Mouse (Mus musculus) hindlimb bud, embryonic 11.5 days (tissue): Measurements from ENCODE around the gene N6amt1.

ENCODE experiments used
- DNase-seq: peaks from one replicate; pipeline ENCODE4 v3.0.0-alpha.2; 2012; ENCODE audit warnings: low read depth, low spot score; ENCODE audit errors: extremely low spot score

Gene N6amt1

GRCm38 (mm10) chr16:87354075-87354583 is at the start of gene N6amt1:
TSS of gene N6amt1 (plus strand) at chr16:87354185.
- DNase-seq = peak; percentile 89

GRCm38 (mm10) chr16:87305251-87306011 is 48.6 kb upstream of the N6amt1 start:
- DNase-seq = no peak

GRCm38 (mm10) chr16:87307109-87307735 is 46.8 kb upstream of the N6amt1 start:
- no peak for DNase-seq

DNA sequence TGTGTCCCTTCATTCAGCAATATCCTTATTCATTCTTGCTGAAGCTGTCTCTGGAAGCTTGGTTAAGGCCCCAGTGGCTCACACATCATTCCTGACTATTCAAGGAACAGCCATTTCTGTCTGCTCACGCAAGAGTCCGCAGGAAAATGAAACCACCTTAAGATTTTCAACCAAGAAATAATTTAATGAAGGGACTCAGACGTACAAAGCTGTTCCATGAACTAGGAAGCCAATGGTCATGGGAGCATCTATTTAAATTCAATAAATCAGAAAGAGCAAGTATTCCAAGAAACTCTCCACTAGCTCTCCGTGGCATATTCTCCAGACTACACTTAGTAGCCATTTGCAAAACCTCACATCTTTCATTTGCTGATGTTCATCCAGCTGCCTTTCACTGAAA is 43.3 kb upstream of the N6amt1 start:
- DNase-seq = no peak

GRCm38 (mm10) chr16:87318200-87318811 is 35.7 kb upstream of the N6amt1 start:
- no peak for DNase-seq

DNA sequence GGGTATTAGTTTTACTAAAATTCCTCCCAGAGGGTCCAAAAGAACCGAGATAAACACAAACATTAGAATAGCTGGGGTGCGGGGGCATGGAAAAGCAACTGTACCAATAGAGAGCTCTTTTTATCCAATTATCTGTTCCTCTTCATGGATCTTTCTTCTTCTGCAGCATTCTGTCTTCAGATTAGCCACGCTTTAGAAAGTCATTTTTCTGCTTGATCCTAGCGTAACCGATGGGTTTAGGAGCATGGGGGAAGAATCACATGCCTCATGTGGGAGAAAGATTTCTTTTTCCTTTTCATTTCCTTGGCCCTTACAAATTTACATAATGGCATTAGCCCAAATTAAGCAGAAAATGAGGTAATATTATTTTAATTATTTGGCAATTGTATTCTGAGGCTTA is 35.0 kb upstream of the N6amt1 start:
- DNase-seq = no peak

DNA sequence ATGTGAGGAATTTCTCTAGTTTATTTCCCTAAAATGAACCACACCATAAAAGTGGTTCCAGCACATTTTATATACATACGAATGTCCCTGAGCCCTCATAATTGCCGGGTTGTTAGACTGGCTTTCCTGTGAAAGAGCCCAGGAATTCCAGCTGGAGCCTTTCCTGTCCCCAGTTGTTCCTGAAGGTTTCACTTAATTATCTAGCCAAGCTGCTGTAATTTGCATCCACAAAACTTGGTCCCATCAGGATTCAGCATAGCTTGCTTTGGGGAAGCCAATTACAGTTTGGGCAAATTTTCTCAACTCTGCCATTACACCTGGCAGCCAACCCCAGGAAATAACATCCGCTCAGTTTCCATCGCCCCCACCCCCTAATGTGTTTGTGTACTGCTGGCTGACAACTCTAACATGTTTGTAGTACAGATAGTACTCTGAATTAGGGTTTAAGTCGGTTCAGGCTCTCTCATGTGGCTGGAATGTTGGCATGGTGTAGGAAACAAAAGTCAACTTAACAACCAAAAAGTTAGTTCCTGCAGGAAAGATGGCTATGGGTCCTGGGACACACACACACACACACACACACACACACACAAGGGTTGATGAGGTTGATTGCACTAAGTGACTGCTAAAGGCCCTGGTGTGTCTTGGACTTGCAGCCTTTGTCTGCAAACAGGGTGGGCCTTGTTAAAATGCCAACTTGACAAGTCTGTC is 34.3 kb upstream of the N6amt1 start:
- DNase-seq = peak; percentile 14

- no peak for DNase-seq
Measured at GRCm38 (mm10) chr16:87320252-87320555, 33.8 kb upstream of the N6amt1 start.

GRCm38 (mm10) chr16:87324571-87324970 is 29.4 kb upstream of the N6amt1 start:
- DNase-seq = no peak

DNA sequence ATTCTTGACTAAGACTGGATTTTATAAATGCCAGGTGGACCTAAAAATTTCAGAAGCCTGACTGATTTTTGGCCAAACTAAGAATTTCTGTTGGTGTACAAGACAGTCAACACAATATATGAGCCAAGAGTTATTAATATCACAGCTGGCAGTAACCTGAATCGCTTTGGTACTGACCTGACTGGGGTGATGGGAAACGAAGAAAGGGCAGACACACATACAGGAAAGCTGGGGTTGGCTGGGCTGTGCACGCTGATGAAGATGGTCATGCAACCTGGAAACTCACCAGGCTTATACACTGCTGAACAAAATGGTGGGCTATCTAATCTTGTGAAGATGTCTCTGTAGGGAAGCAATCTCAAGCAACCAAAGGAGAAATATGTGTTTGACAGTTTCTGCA is 24.0 kb upstream of the N6amt1 start:
- DNase-seq = no peak

DNA sequence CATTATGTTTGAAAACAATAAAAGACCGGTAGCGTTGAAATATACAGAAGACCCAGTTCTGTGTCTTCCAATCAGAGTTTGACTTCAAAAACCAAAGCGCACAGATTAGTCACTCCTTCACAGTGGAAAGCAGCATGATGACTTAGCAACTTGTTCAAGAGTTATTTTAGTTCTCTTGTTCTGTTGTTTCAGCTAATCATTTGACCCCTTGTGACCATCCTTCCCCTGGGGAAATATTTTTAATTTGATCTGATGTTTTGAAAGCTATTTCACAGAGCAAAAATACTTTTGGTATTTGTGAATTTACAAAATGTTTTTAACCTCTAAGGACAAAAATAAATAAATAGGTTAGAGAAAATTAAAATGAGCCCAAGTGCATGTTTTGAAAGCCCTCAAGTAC is 19.2 kb upstream of the N6amt1 start:
- DNase-seq = no peak

DNA sequence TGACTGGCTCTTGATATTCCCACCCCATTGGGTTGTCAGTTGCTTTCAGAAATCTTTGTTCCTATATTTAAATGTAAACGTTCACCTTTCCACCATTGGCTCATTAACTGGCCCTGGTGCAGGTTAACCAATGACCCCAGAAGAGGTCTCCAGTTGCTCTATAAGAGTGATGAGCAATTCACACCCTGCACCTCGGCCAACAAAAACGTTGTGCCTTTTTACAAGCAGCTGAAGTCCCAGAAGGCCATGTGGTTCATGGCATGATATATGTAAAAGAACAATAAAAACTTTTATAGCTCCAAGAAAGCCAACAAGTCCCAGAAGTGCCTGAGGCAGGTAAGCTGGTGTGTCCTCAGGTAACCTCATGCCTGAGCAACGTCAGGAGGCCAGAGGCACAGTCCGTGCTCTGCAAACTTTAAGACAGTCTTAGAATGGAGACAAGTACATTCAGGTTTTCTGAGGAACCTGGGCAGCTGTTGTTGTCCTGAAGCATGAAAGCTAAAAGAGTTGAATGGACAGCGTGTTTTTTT is 12.9 kb upstream of the N6amt1 start:
- no peak for DNase-seq

- no peak for DNase-seq
Measured at GRCm38 (mm10) chr16:87348133-87348532, 5.9 kb upstream of the N6amt1 start.

DNA sequence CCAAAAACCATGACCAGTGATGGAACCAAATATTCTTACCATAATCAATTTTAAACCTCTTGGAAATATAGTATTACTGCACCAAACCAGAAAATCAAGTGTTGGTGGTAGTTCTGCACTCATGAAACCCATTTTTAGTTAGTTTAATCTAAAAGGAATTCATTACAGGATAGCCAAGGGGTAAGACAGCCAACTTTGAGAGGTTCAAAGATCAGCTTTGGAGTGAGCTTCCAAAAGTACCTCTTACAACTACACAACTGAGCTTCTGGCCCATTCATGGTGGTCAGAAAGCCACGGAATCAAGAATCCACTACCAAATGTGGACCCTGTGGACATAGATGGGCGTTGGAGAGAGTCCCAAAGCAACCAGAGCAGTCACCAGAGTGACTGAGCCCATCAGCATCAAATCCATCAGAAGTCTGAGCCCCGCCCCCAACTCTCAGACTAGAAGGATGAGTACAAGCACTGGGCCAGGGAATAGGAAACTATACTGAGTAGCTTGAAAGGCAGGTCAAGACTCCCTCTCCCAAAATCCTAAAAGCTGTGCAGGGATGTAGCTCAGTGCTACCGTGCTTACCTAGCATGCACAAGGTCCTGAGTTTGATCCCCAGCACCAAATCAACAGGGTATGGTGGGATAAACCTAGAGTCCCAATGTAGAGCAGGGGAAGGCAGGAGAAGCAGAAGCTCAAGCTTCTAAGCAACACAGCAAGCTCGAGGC is 2.4 kb upstream of the N6amt1 start:
- no peak for DNase-seq

DNA sequence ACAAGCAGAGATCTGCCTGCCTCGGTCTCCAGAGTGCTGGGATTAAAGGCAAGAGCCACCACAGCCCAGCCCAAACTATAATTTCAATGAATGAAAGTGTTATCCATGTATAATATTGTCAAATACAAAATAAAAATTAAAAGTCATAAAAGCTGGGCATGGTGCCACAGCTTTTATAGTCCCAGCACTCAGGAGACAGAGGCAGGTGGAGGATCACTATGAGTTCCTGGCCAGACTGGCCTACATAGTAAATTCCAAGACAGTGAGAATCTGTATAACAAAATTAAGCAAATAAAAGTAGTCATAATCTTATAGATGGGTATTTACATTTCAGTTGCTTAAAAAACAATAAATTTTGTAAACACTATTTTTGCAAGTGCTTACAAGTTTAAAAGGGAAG is 380 bp upstream of the N6amt1 start:
- DNase-seq = no peak

- no peak for DNase-seq
Measured at GRCm38 (mm10) chr16:87354748-87355147, 763 bp downstream of the N6amt1 start.

DNA sequence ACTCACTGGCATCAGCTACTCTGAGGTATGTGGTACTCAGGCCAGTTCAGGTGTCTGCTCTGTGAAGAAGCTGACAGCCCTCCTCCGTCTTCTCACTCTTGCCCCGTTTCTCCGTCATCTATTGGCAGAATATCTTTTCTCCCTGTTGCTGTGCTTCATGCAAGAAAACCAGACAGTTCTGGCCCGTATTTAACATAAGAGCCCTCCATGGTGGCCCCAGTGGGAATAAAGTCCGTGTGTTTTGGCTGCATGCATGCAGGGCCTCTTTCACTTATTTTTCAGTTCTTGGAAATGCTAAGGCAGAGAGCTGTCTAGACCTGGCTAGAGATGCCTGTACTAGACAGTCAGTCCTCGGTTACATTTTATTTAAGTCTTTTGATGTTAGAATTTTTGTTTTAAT is 6.1 kb downstream of the N6amt1 start:
- no peak for DNase-seq

DNA sequence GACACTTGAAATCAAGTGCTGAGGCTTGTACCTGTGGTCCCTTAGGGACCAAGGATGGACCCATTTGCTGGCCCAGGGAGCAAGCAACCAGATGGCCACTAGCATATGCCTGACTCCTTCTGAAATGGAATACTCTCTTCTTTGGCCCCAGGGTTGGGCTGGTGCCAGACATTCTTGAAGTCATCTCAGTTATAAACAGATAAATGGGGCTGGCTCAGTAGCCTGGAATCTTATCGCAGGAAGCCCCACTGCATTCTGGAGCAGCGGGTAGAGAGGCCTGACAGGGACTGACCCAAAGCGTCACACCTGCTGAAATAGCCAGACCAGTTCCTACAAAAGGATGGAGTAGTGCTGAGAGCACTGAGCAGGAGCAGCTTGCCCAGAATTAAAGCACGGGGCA is 10.2 kb downstream of the N6amt1 start:
- DNase-seq = no peak

DNA sequence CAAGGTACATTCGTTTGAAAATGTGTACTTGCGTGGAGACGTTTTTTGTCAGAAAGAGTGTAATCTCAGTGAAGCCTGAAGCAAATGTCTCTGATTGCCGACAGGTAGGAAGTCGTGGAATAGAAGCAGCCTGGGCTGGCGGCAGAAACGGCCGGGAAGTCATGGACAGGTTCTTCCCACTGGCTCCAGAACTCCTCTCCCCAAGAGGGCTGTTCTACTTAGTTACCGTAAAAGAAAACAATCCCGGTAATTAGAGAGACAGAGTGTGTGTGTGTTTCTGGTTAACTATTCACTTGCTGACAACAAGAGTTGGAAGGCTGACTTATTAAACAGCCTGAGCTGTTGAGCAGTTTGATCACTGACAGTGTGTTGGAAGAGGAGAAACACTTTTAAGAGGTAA is 12.1 kb downstream of the N6amt1 start:
- DNase-seq = no peak

GRCm38 (mm10) chr16:87366445-87366844 is 12.5 kb downstream of the N6amt1 start:
- no peak for DNase-seq

GRCm38 (mm10) chr16:87382996-87383395 is 29.0 kb downstream of the N6amt1 start:
- DNase-seq = no peak
